Mouse (Mus musculus): ENCODE data around the gene Auts2. TPM values are rescaled to one million over a fixed set of nuclear protein-coding genes. Genes with fewer than 3 reads are reported as not detected.

Gene Auts2
- polyA plus RNA-seq, 1 experiment from 2014 or later = 4.4 TPM

GRCm38 (mm10) chr5:131865200-131865599 is 677.9 kb downstream of the Auts2 start:
- H3K27ac ChIP-seq (ENCODE audit: low read length) = no peak overlapping the region
- ATAC-seq (no peak), DNase-seq (ENCODE audit: low spot score) (no peak)
- no peaks in the 10 kb centered on the region for H3K9me3 ChIP-seq (ENCODE audit: low read length)
- H3K27me3 ChIP-seq (replicated peaks; ENCODE audit: insufficient read depth, low read length) = no peaks in the 10 kb centered on the region
- no peak overlapping the region for H3K4me3 ChIP-seq (ENCODE audit: low read depth, low read length)
- 78% methylated on average over 5 of the region's 5 CpGs for WGBS
- H3K4me1 ChIP-seq (ENCODE audit: insufficient read depth, low read depth, low read length) = no peaks in the 10 kb centered on the region
- TF ChIP-seq CTCF (IDR thresholded peaks at IDR 0.05) (no peak), EP300 (IDR thresholded peaks at IDR 0.05) (no peak)
- H3K36me3 ChIP-seq (ENCODE audit: insufficient read depth, low read length) = no peaks in the 10 kb centered on the region
- no peak overlapping the region for H3K4me2 ChIP-seq (replicated peaks; ENCODE audit: low read depth, low read length)
- H3K9ac ChIP-seq (replicated peaks; ENCODE audit: low read depth) = no peak overlapping the region

DNA sequence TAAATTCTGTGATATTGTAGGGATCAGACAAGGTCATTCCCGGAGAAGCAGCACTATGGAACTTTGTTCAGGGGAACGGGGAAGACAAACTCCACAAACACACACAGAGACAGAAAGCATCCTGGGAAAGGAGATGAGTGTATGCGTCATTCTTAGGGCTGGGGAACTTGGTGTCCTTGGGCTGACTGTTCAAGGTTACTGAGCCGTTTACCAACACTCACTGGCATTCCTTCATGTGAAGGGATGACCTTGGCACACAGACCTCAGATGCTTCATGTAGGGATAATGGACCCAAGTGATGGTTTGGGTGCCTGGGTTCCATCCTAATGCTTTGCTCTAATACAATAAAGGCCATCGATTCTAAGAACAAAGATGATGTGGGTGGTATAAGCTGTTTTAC is 685.2 kb downstream of the Auts2 start:
- ATAC-seq (no peak), DNase-seq (ENCODE audit: low spot score) (no peak)
- H3K4me2 ChIP-seq (replicated peaks; ENCODE audit: low read depth, low read length) = no peak overlapping the region
- no peaks in the 10 kb centered on the region for H3K4me1 ChIP-seq (ENCODE audit: insufficient read depth, low read depth, low read length)
- H3K27me3 ChIP-seq (replicated peaks; ENCODE audit: insufficient read depth, low read length) = no peaks in the 10 kb centered on the region
- H3K36me3 ChIP-seq (ENCODE audit: insufficient read depth, low read length) = no peaks in the 10 kb centered on the region
- H3K9ac ChIP-seq (replicated peaks; ENCODE audit: low read depth) = no peak overlapping the region
- no peak overlapping the region for H3K27ac ChIP-seq (ENCODE audit: low read length)
- no peak for TF ChIP-seq CTCF (IDR thresholded peaks at IDR 0.05)
- TF ChIP-seq EP300 (IDR thresholded peaks at IDR 0.05) = no peak
- 80% methylated on average over 5 of the region's 5 CpGs for WGBS
- no peak overlapping the region for H3K4me3 ChIP-seq (ENCODE audit: low read depth, low read length)
- H3K9me3 ChIP-seq (ENCODE audit: low read length) = no peaks in the 10 kb centered on the region

- Histone ChIP-seq H3K9me3 (ENCODE audit: low read length) (no peaks in the 10 kb centered on the region), H3K4me3 (ENCODE audit: low read depth, low read length) (no peak overlapping the region), H3K27me3 (replicated peaks; ENCODE audit: insufficient read depth, low read length) (no peaks in the 10 kb centered on the region), H3K36me3 (ENCODE audit: insufficient read depth, low read length) (no peaks in the 10 kb centered on the region), H3K9ac (replicated peaks; ENCODE audit: low read depth) (no peak overlapping the region), H3K4me1 (ENCODE audit: insufficient read depth, low read depth, low read length) (no peaks in the 10 kb centered on the region), H3K4me2 (replicated peaks; ENCODE audit: low read depth, low read length) (peak overlapping the region; percentile 28), H3K27ac (ENCODE audit: low read length) (no peak overlapping the region)
- ATAC-seq (peak; percentile 72), DNase-seq (ENCODE audit: low spot score) (peak; percentile 78)
- no peak for TF ChIP-seq CTCF (IDR thresholded peaks at IDR 0.05)
- no peak for TF ChIP-seq EP300 (IDR thresholded peaks at IDR 0.05)
- 3% methylated on average over 8 of the region's 8 CpGs for WGBS
These were observed 687.8 kb downstream of the Auts2 start for GRCm38 (mm10) chr5:131855358-131855757.

- TF ChIP-seq EP300 (IDR thresholded peaks at IDR 0.05) = no peak
- TF ChIP-seq CTCF (IDR thresholded peaks at IDR 0.05) = no peak
- no peaks in the 10 kb centered on the region for H3K9me3 ChIP-seq (ENCODE audit: low read length)
- H3K4me1 ChIP-seq (ENCODE audit: insufficient read depth, low read depth, low read length) = no peaks in the 10 kb centered on the region
- H3K36me3 ChIP-seq (ENCODE audit: insufficient read depth, low read length) = no peaks in the 10 kb centered on the region
- 75% methylated on average over 20 of the region's 20 CpGs for WGBS
- no peak overlapping the region for H3K27ac ChIP-seq (ENCODE audit: low read length)
- H3K4me2 ChIP-seq (replicated peaks; ENCODE audit: low read depth, low read length) = no peak overlapping the region
- ATAC-seq (no peak), DNase-seq (ENCODE audit: low spot score) (no peak)
- H3K4me3 ChIP-seq (ENCODE audit: low read depth, low read length) = no peak overlapping the region
- H3K9ac ChIP-seq (replicated peaks; ENCODE audit: low read depth) = no peak overlapping the region
- no peaks in the 10 kb centered on the region for H3K27me3 ChIP-seq (replicated peaks; ENCODE audit: insufficient read depth, low read length)
These were observed 691.3 kb downstream of the Auts2 start for GRCm38 (mm10) chr5:131851597-131852453.

DNA sequence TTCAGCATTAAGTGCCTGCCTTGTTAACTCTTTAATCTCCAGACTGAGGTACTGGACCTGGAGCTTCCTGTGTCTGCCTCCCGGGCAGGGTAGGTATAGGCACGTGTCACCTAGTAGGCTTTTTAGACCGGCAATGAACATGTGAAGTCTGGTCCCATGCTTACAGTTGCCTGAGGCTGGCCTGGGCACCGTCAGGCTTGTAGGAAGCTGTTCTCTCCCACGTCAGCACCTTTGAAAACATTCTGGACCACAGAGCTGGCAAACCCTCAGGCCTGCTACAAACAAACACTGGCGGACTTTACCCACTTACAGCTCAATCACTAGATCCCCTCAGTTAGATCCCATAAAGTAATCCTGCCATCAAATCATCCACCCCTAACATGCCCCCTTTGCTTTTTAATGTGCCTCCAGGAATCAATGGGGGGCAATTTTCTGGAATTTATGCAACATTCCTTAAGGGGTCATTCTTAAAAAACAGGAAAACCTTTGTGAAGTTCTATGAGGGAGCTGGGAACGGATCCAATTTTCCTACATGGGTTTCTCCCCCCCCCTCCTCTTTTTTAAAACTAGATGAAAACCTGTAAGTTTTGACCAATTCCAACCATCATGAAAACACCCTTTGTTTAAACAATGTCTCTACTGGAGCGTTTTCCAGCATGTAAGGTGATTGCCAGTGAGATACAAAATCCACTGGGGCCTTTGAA is 692.4 kb downstream of the Auts2 start:
- H3K27me3 ChIP-seq (replicated peaks; ENCODE audit: insufficient read depth, low read length) = no peaks in the 10 kb centered on the region
- DNase-seq (ENCODE audit: low spot score) (no peak), ATAC-seq (no peak)
- H3K4me3 ChIP-seq (ENCODE audit: low read depth, low read length) = no peak overlapping the region
- 60% methylated on average over 8 of the region's 8 CpGs for WGBS
- H3K4me2 ChIP-seq (replicated peaks; ENCODE audit: low read depth, low read length) = no peak overlapping the region
- H3K9me3 ChIP-seq (ENCODE audit: low read length) = no peaks in the 10 kb centered on the region
- H3K9ac ChIP-seq (replicated peaks; ENCODE audit: low read depth) = no peak overlapping the region
- no peak overlapping the region for H3K27ac ChIP-seq (ENCODE audit: low read length)
- no peaks in the 10 kb centered on the region for H3K4me1 ChIP-seq (ENCODE audit: insufficient read depth, low read depth, low read length)
- H3K36me3 ChIP-seq (ENCODE audit: insufficient read depth, low read length) = no peaks in the 10 kb centered on the region
- TF ChIP-seq CTCF (IDR thresholded peaks at IDR 0.05) = no peak
- no peak for TF ChIP-seq EP300 (IDR thresholded peaks at IDR 0.05)

- Histone ChIP-seq H3K9ac (replicated peaks; ENCODE audit: low read depth) (no peak overlapping the region), H3K4me1 (ENCODE audit: insufficient read depth, low read depth, low read length) (no peaks in the 10 kb centered on the region), H3K27ac (ENCODE audit: low read length) (no peak overlapping the region), H3K4me3 (ENCODE audit: low read depth, low read length) (no peak overlapping the region), H3K4me2 (replicated peaks; ENCODE audit: low read depth, low read length) (no peak overlapping the region), H3K27me3 (replicated peaks; ENCODE audit: insufficient read depth, low read length) (no peaks in the 10 kb centered on the region), H3K36me3 (ENCODE audit: insufficient read depth, low read length) (no peaks in the 10 kb centered on the region), H3K9me3 (ENCODE audit: low read length) (no peaks in the 10 kb centered on the region)
- WGBS = 96% methylated on average over 3 of the region's 3 CpGs
- TF ChIP-seq EP300 (IDR thresholded peaks at IDR 0.05) = no peak
- no peak for TF ChIP-seq CTCF (IDR thresholded peaks at IDR 0.05)
- ATAC-seq = no peak
- DNase-seq (ENCODE audit: low spot score) = no peak
These were observed 693.5 kb downstream of the Auts2 start for GRCm38 (mm10) chr5:131849644-131850043.

All from lung, postnatal 0 days (tissue).